Mouse (Mus musculus) midbrain, embryonic 16.5 days (tissue): Measurements from ENCODE around the gene Man2a2. TPM values are rescaled to one million over a fixed set of nuclear protein-coding genes. Genes with fewer than 3 reads are reported as not detected.

Source experiments
- ATAC-seq: fragments of 200-750 bp; cut with Nextera tagmentation; 2 replicates; pipeline ENCODE4 v1.8.0; 2017; ENCODE audit warnings: moderate TSS enrichment
- H3K27ac ChIP-seq: fragments of 300-500 bp; sonication (generic); 2 replicates; pipeline ENCODE4 v1.5.1; 2014; ENCODE audit warnings: mild to moderate bottlenecking, low read length, mixed read lengths
- H3K27me3 ChIP-seq: fragments of 300-500 bp; sonication (generic); 2 replicates; pipeline ENCODE4 v1.6.1; 2014; ENCODE audit warnings: low read depth, low read length, mixed read lengths; ENCODE audit not compliant: control insufficient read depth, insufficient read depth
- H3K36me3 ChIP-seq: fragments of 300-500 bp; sonication (generic); 2 replicates; pipeline ENCODE4 v1.6.1; 2014; ENCODE audit warnings: mild to moderate bottlenecking, low read length, moderate library complexity, mixed read lengths; ENCODE audit not compliant: control insufficient read depth, insufficient read depth
- H3K4me1 ChIP-seq: fragments of 300-500 bp; sonication (generic); 2 replicates; pipeline ENCODE4 v1.6.1; 2014; ENCODE audit warnings: mild to moderate bottlenecking, low read length, mixed read lengths; ENCODE audit not compliant: control insufficient read depth, insufficient read depth
- H3K4me2 ChIP-seq: fragments of 300-500 bp; sonication (generic); 2 replicates; pipeline ENCODE4 v1.6.1; 2014; ENCODE audit warnings: mild to moderate bottlenecking, low read length, mixed read lengths
- H3K4me3 ChIP-seq: fragments of 300-500 bp; sonication (generic); 2 replicates; pipeline ENCODE4 v1.5.1; 2014; ENCODE audit warnings: low read depth, mild to moderate bottlenecking, low read length, moderate library complexity, mixed read lengths
- H3K9ac ChIP-seq: fragments of 300-500 bp; sonication (generic); 2 replicates; pipeline ENCODE4 v1.6.1; 2014; ENCODE audit warnings: low read depth, low read length, mixed read lengths
- H3K9me3 ChIP-seq: fragments of 300-500 bp; sonication (generic); replicated peaks from 2 replicates; pipeline ENCODE4 v1.6.1; 2014; ENCODE audit warnings: mild to moderate bottlenecking, low read length, mixed read lengths; ENCODE audit not compliant: control insufficient read depth, poor library complexity, severe bottlenecking
- WGBS: fragments of 180-500 bp; shearing (Covaris S2); extraction: QIAGEN DNeasy Blood & Tissue Kit; methylation state at CpG from one replicate; pipeline ENCODE4 v1.1.7; 2014; 5-methylcytosine and 5-hydroxymethylcytosine counted together
- polyA plus RNA-seq: library from polyadenylated mRNA; unstranded; fragments of >200 nt; fragmentation: Nextera tagmentation; extraction: Ambion mirVana; gene quantifications from 2 replicates; pipeline ENCODE4 v1.2.1, GENCODE M21; 2015

The Man2a2 gene
- polyA plus RNA-seq, 1 experiment from 2014 or later, result 25.2 TPM

- no peak overlapping the region for H3K4me3 ChIP-seq
- no peaks in the 10 kb centered on the region for H3K4me1 ChIP-seq
- H3K27ac ChIP-seq, result no peak overlapping the region
- WGBS, result 86% methylated on average over 2 of the region's 2 CpGs
- H3K36me3 ChIP-seq, result 0 out of 2 replicates have a peak, but pooled peaks cover 2% of the 10 kb centered on the region
- H3K9ac ChIP-seq, result no peak overlapping the region
- H3K9me3 ChIP-seq, result no peaks in the 10 kb centered on the region
- H3K27me3 ChIP-seq, result no peaks in the 10 kb centered on the region
- no peak for ATAC-seq
- H3K4me2 ChIP-seq, result no peak overlapping the region
Observed at GRCm38 (mm10) chr7:80301522-80301921, 69.7 kb downstream of the Man2a2 start.

GRCm38 (mm10) chr7:80299568-80299967, 71.6 kb downstream of the Man2a2 start:
- Histone ChIP-seq H3K27me3 (no peaks in the 10 kb centered on the region), H3K9ac (no peak overlapping the region), H3K9me3 (no peaks in the 10 kb centered on the region), H3K4me1 (peaks cover 8% of the 10 kb centered on the region), H3K4me2 (no peak overlapping the region), H3K4me3 (no peak overlapping the region), H3K36me3 (0 out of 2 replicates have a peak, but pooled peaks cover 2% of the 10 kb centered on the region), H3K27ac (no peak overlapping the region)
- WGBS, result 92% methylated on average over 3 of the region's 3 CpGs
- no peak for ATAC-seq

Other genes starting within 250 kb of the Man2a2 start
- gene Sema4b, start 184.5 kb downstream of the Man2a2 start, polyA plus RNA-seq, result 25.2 and 25.3 TPM in 2 replicates
- gene Cib1, start 138.6 kb downstream of the Man2a2 start, polyA plus RNA-seq, result 24.3 and 26.0 TPM in 2 replicates
- gene Gdpgp1, start 138.5 kb downstream of the Man2a2 start, polyA plus RNA-seq, result 3.7 and 4.6 TPM in 2 replicates
- 2.9 and 3.0 TPM in 2 replicates for gene Ttll13, start 125.0 kb downstream of the Man2a2 start, polyA plus RNA-seq
- gene Ngrn, start 110.2 kb downstream of the Man2a2 start, polyA plus RNA-seq, result 73.8 and 78.5 TPM in 2 replicates
- 27.3 and 27.5 TPM in 2 replicates for gene Vps33b, start 101.7 kb downstream of the Man2a2 start, polyA plus RNA-seq
- gene Prc1, start 76.9 kb downstream of the Man2a2 start, polyA plus RNA-seq, result 22.6 and 23.7 TPM in 2 replicates
- gene Rccd1, start 46.9 kb downstream of the Man2a2 start, polyA plus RNA-seq, result 10.6 and 10.7 TPM in 2 replicates
- 61.9 and 62.6 TPM in 2 replicates for gene Unc45a, start 30.4 kb downstream of the Man2a2 start, polyA plus RNA-seq
- 23.3 and 27.7 TPM in 2 replicates for gene Hddc3, start 28.3 kb downstream of the Man2a2 start, polyA plus RNA-seq
- gene Fes, start 16.6 kb upstream of the Man2a2 start, polyA plus RNA-seq, result 2.7 and 3.4 TPM in 2 replicates
- 3.9 and 4.1 TPM in 2 replicates for gene Furin, start 34.1 kb upstream of the Man2a2 start, polyA plus RNA-seq
- gene Blm, start 163.7 kb upstream of the Man2a2 start, polyA plus RNA-seq, result 6.8 and 8.7 TPM in 2 replicates